Mouse (Mus musculus): ENCODE results near the gene Rec8.

- TF ChIP-seq POLR2A (IDR thresholded peaks at IDR 0.05; ENCODE audit: low read depth, low read length) (no peak), CTCF (conservative IDR thresholded peaks at IDR 0.05; ENCODE audit: insufficient read depth, insufficient read length, low read depth, low read length) (no peak)
Observed at GRCm38 (mm10) chr14:55580731-55581130, 37.1 kb upstream of the Rec8 start.
